Comparison of ENCODE assay signal across 13 mouse cellular contexts in genomic region chr8:120336909-120337555, GRCm38 (mm10).
DNase-seq lines count a peak whose midpoint lies in the region; ATAC-seq and TF ChIP-seq lines count a peak whose summit lies in the region.
"Had no signal": no experiment of that assay in that cellular context is flagged by ENCODE, and none has a peak within 500 bp of the region (broad histone marks: within the 10 kb centered on the region; RNA-seq: fewer than 3 reads in every experiment).

No protein-coding gene starts in this region.

- no peak overlapping the region for H3K9ac ChIP-seq in hindbrain, embryonic 11.5 days (ENCODE audit: low read depth, low read length)
- no peak overlapping the region for H3K9ac ChIP-seq in hindbrain, postnatal 0 days (replicated peaks; ENCODE audit: low read length)
- peak overlapping the region; percentile 80 for H3K9ac ChIP-seq in MEL (ENCODE audit: control insufficient read depth, low read depth, low read length, poor library complexity, severe bottlenecking)
- H3K9ac ChIP-seq: lung, embryonic 15.5 days had no signal

- TF ChIP-seq EP300 in MEL (IDR thresholded peaks at IDR 0.05; ENCODE audit: low read depth in 1 of 2, low read length in 2 of 2) = peak in 1 of 2 experiments; percentile 29; a peak in 1 of 4 replicates

- DNase-seq in hindbrain, embryonic 11.5 days (ENCODE audit: low spot score) = no peak
- DNase-seq in hindbrain, postnatal 0 days (ENCODE audit: low spot score) = no peak
- DNase-seq in 416B (ENCODE audit: low read depth) = peak; percentile 88
- DNase-seq in MEL (ENCODE audit: low read depth, low spot score) = peak; percentile 85
- DNase-seq in fat pad, adult 2 months (ENCODE audit: extremely low read depth, low read depth, low spot score) = peak; percentile 82
- DNase-seq in cerebellum, adult 11-12 months = no peak
- DNase-seq: adrenal gland, postnatal 36 days; cerebellum, adult 2 months; gastrocnemius, postnatal 25 days; kidney, adult 11 months had no signal

- TF ChIP-seq CTCF in hindbrain, postnatal 0 days (IDR thresholded peaks at IDR 0.05; ENCODE audit: low read depth) = no peak
- TF ChIP-seq CTCF in MEL (IDR thresholded peaks at IDR 0.05 in 2 of 3, conservative IDR thresholded peaks at IDR 0.05 in 1 of 3; ENCODE audit: control insufficient read depth in 1 of 3, insufficient read depth in 1 of 3, low read depth in 2 of 3, low read length in 3 of 3, poor library complexity in 1 of 3, severe bottlenecking in 1 of 3) = no peak

- peak; percentile 35 to 61; a peak in 2 of 4 replicates for TF ChIP-seq POLR2A in MEL (IDR thresholded peaks at IDR 0.05; ENCODE audit: control insufficient read depth in 1 of 2, insufficient read depth in 1 of 2, low read depth in 1 of 2, low read length in 2 of 2, poor library complexity in 1 of 2)

- H3K27me3 ChIP-seq in hindbrain, embryonic 11.5 days (ENCODE audit: control insufficient read depth, insufficient read depth, low read length) = no peaks in the 10 kb centered on the region; the same call in 1 of the 2 replicates
- no peaks in the 10 kb centered on the region for H3K27me3 ChIP-seq in hindbrain, postnatal 0 days (ENCODE audit: insufficient read depth, low read length)
- no peaks in the 10 kb centered on the region for H3K27me3 ChIP-seq in MEL (ENCODE audit: control insufficient read depth in 1 of 2, insufficient read depth in 2 of 2, low read length in 2 of 2)
- H3K27me3 ChIP-seq: lung, embryonic 15.5 days had no signal

- peaks cover 5% of the 10 kb centered on the region; the same call in 1 of the 2 replicates for H3K79me2 ChIP-seq in MEL (ENCODE audit: control insufficient read depth, insufficient read depth, low read length, poor library complexity)

- H3K4me2 ChIP-seq in hindbrain, embryonic 11.5 days (replicated peaks; ENCODE audit: low read depth, low read length) = no peak overlapping the region
- no peak overlapping the region for H3K4me2 ChIP-seq in hindbrain, postnatal 0 days (ENCODE audit: low read depth, low read length)

- no peak overlapping the region for H3K4me3 ChIP-seq in hindbrain, embryonic 11.5 days (ENCODE audit: low read depth, low read length)
- H3K4me3 ChIP-seq in hindbrain, postnatal 0 days (ENCODE audit: low read length) = no peak overlapping the region
- peak overlapping the region; percentile 60 to 84 for H3K4me3 ChIP-seq in MEL (ENCODE audit: control insufficient read depth in 1 of 2, insufficient read depth in 1 of 2, low read depth in 2 of 2, low read length in 2 of 2)
- H3K4me3 ChIP-seq: layer of hippocampus, adult 2 months; lung, embryonic 15.5 days had no signal

- no peak for TF ChIP-seq RAD21 in MEL (IDR thresholded peaks at IDR 0.05; ENCODE audit: low read depth, low read length)

- WGBS in hindbrain, embryonic 11.5 days = 40% methylated on average over 5 of the region's 5 CpGs
- WGBS in hindbrain, postnatal 0 days = 65% methylated on average over 5 of the region's 5 CpGs

- ATAC-seq in hindbrain, embryonic 11.5 days (ENCODE audit: low FRiP score) = no peak
- ATAC-seq in hindbrain, postnatal 0 days = no peak
- no peak for ATAC-seq in inflammation-experienced regulatory T-cells, adult 6 months

- H3K9me3 ChIP-seq in hindbrain, embryonic 11.5 days (ENCODE audit: control insufficient read depth, low read length) = no peaks in the 10 kb centered on the region
- H3K9me3 ChIP-seq in hindbrain, postnatal 0 days (ENCODE audit: low read length) = no peaks in the 10 kb centered on the region
- H3K9me3 ChIP-seq in MEL (replicated peaks; ENCODE audit: insufficient read depth, low read length) = no peaks in the 10 kb centered on the region
- H3K9me3 ChIP-seq: lung, embryonic 15.5 days had no signal

- H3K27ac ChIP-seq in hindbrain, embryonic 11.5 days (ENCODE audit: low read depth, low read length) = peak overlapping the region; percentile 95
- H3K27ac ChIP-seq in hindbrain, postnatal 0 days = no peak overlapping the region
- H3K27ac ChIP-seq in MEL (ENCODE audit: control insufficient read depth, low read depth, low read length) = peak overlapping the region; percentile 96
- H3K27ac ChIP-seq: layer of hippocampus, adult 2 months; lung, embryonic 15.5 days had no signal

- no peaks in the 10 kb centered on the region for H3K36me3 ChIP-seq in hindbrain, embryonic 11.5 days (ENCODE audit: control insufficient read depth, insufficient read depth, low read length)
- H3K36me3 ChIP-seq in hindbrain, postnatal 0 days (ENCODE audit: insufficient read depth, low read length) = no peaks in the 10 kb centered on the region
- H3K36me3 ChIP-seq in MEL (ENCODE audit: control insufficient read depth in 1 of 2, insufficient read depth in 2 of 2, low read length in 2 of 2) = peaks cover 0 to 14% of the 10 kb centered on the region in 2 experiments; a peak in 2 of 4 replicates
- H3K36me3 ChIP-seq: lung, embryonic 15.5 days had no signal

- peaks cover 32% of the 10 kb centered on the region for H3K4me1 ChIP-seq in hindbrain, embryonic 11.5 days (replicated peaks; ENCODE audit: control insufficient read depth, insufficient read depth, low read length)
- peaks cover 22% of the 10 kb centered on the region for H3K4me1 ChIP-seq in hindbrain, postnatal 0 days (ENCODE audit: insufficient read depth, low read length)
- H3K4me1 ChIP-seq in MEL (ENCODE audit: control insufficient read depth in 1 of 2, insufficient read depth in 2 of 2, low read length in 2 of 2) = peaks cover 10 to 30% of the 10 kb centered on the region in 2 experiments

TF ChIP-seq in MEL, 35 proteins besides CTCF, POLR2A, EP300 and RAD21:
- TF ChIP-seq RCOR1 (IDR thresholded peaks at IDR 0.05; ENCODE audit: low read depth, low read length) (0 out of 2 replicates have a peak, but pooled peaks have one; percentile 20), TAL1 (IDR thresholded peaks at IDR 0.05; ENCODE audit: low read length) (no peak), JUND (IDR thresholded peaks at IDR 0.05; ENCODE audit: low read depth, low read length) (no peak), ELF1 (IDR thresholded peaks at IDR 0.05; ENCODE audit: low read depth, low read length) (peak; percentile 66), E2F4 (IDR thresholded peaks at IDR 0.05; ENCODE audit: borderline replicate concordance, low read depth, low read length) (no peak), MXI1 (IDR thresholded peaks at IDR 0.05; ENCODE audit: low read depth, low read length) (peak; percentile 79), ETS1 (IDR thresholded peaks at IDR 0.05; ENCODE audit: low read depth, low read length) (no peak; the same call in 1 of the 2 replicates), POLR2AphosphoS5 (IDR thresholded peaks at IDR 0.05; ENCODE audit: borderline replicate concordance, low read depth, low read length) (no peak), MAZ (IDR thresholded peaks at IDR 0.05; ENCODE audit: low read depth, low read length) (peak; percentile 66; the same call in 1 of the 2 replicates), TCF12 (IDR thresholded peaks at IDR 0.05; ENCODE audit: low read depth, low read length) (peak; percentile 55; the same call in 1 of the 2 replicates), GABPA (IDR thresholded peaks at IDR 0.05; ENCODE audit: low read depth, low read length) (no peak), NELFE (IDR thresholded peaks at IDR 0.05; ENCODE audit: low read depth, low read length) (peak; percentile 43), SIN3A (IDR thresholded peaks at IDR 0.05; ENCODE audit: low read length) (peak; percentile 72; the same call in 1 of the 2 replicates), HCFC1 (IDR thresholded peaks at IDR 0.05; ENCODE audit: low read depth, low read length) (0 out of 2 replicates have a peak, but pooled peaks have one; percentile 41), CHD2 (IDR thresholded peaks at IDR 0.05; ENCODE audit: low read length) (no peak), POLR2AphosphoS2 (IDR thresholded peaks at IDR 0.05; ENCODE audit: low read length) (0 out of 2 replicates have a peak, but pooled peaks have one; percentile 33), MYC (IDR thresholded peaks at IDR 0.05; ENCODE audit: low read depth, low read length) (no peak), NRF1 (IDR thresholded peaks at IDR 0.05; ENCODE audit: insufficient read depth, low read depth, low read length, poor library complexity, severe bottlenecking) (no peak), BHLHE40 (IDR thresholded peaks at IDR 0.05; ENCODE audit: borderline replicate concordance, low read depth, low read length) (peak; percentile 57; the same call in 1 of the 2 replicates), ZMIZ1 (IDR thresholded peaks at IDR 0.05; ENCODE audit: low read depth, low read length) (peak; percentile 78), ZKSCAN1 (IDR thresholded peaks at IDR 0.05; ENCODE audit: low read depth, low read length) (no peak), MYB (IDR thresholded peaks at IDR 0.05; ENCODE audit: low read depth, low read length) (no peak), SMC3 (IDR thresholded peaks at IDR 0.05; ENCODE audit: low read depth, low read length) (no peak), UBTF (IDR thresholded peaks at IDR 0.05; ENCODE audit: borderline replicate concordance, insufficient read depth, low read depth, low read length) (no peak), USF2 (IDR thresholded peaks at IDR 0.05; ENCODE audit: borderline replicate concordance in 1 of 2, insufficient read depth in 1 of 2, low read depth in 1 of 2, low read length in 2 of 2) (no peak), GATA1 (IDR thresholded peaks at IDR 0.05; ENCODE audit: low read depth, low read length) (peak; percentile 28; the same call in 1 of the 2 replicates), CHD1 (IDR thresholded peaks at IDR 0.05; ENCODE audit: low read depth, low read length) (peak; percentile 75; the same call in 1 of the 2 replicates), ZNF384 (IDR thresholded peaks at IDR 0.05; ENCODE audit: low read depth, low read length) (no peak), MEF2A (IDR thresholded peaks at IDR 0.05; ENCODE audit: extremely low read depth, insufficient replicate concordance, low read depth, low read length, poor library complexity, severe bottlenecking) (no peak), ZC3H11A (IDR thresholded peaks at IDR 0.05; ENCODE audit: low read depth, low read length) (no peak), KAT2A (conservative IDR thresholded peaks at IDR 0.05; ENCODE audit: low read depth, low read length) (no peak), TBP (IDR thresholded peaks at IDR 0.05; ENCODE audit: low read depth, low read length) (peak; percentile 79; the same call in 1 of the 2 replicates)

Comparison
In these comparisons a context has a peak if more than half of its experiments do, and no peak if none do; other contexts are left out.
1. DNase-seq: peak in 416B (single experiment), MEL (single experiment) and fat pad, adult 2 months (single experiment); none in hindbrain, embryonic 11.5 days (single experiment), hindbrain, postnatal 0 days (single experiment) and cerebellum, adult 11-12 months (single experiment).
2. H3K4me3 ChIP-seq: peak in MEL (2 of 2); none in hindbrain, embryonic 11.5 days (single experiment) and hindbrain, postnatal 0 days (single experiment).